Mouse (Mus musculus) cerebellum, adult 9-11 months (tissue): ENCODE measurements at regions not wholly inside any gene's neighbourhood (a gene's known extent, or its start where the extent isn't known, plus 50 kb on each side); places are given as distances from the start of the nearest gene placed in this dataset.

ENCODE experiments used
- DNase-seq: peaks from one replicate; pipeline ENCODE4 v3.0.0; 2022

- DNase-seq, result peak; percentile 25
These were observed 153.2 kb downstream of the Gm10260 start for GRCm38 (mm10) chr13:97607221-97607723.

GRCm38 (mm10) chr13:97604451-97604850 lies 156.0 kb downstream of the Gm10260 start:
- no peak for DNase-seq

DNA sequence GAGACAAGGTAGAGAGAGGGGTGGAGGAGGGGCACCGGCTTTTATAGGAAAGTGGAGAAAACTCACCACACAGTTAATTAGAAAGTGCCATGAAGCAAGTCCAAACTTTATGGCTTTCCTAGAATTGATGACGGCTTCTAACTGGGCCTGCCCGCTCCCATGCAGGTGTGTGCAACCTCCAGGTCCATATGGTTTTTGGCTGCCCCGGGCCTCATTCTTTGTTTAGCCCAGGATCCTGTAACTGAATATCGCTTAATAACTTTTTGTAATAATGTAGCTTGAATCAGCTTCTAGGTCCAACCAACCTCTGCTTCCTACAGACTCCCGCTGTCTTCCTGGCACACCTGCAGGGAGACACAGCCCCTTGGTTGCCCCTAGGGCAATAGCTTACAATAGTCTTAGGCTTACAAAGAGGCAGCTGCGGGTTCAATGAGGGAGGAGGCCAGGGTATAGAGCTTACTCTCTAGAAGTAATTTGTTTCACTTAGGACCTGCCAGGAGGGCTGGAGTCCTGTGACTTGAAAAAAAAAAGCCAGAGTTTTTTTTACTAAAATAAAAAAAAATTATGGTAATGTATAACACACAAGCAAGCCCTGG lies 159.2 kb downstream of the Gm10260 start:
- no peak for DNase-seq

GRCm38 (mm10) chr13:97600136-97600535 lies 160.3 kb downstream of the Gm10260 start:
- no peak for DNase-seq

GRCm38 (mm10) chr13:97598507-97599431 lies 161.7 kb downstream of the Gm10260 start:
- no peak for DNase-seq

DNA sequence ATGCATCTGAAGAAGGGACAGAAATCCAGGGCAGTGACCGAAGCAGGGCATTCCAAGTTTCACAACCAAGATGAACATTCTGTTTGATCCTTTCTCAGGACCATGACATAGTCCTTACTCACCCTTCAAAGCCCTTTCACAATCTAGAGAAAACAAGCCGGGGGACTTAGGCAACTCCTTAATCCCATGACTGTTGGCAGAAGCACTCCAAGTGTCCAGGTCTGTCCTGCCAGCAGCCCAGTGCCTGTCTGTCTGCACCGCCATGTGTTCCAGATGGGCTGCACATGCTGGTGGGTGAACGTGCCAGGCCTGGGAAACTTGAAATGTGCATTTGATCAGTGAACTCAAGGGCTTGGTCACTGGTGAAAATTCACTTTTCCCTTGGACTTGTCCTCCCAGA lies 165.6 kb downstream of the Gm10260 start:
- DNase-seq, result no peak

DNA sequence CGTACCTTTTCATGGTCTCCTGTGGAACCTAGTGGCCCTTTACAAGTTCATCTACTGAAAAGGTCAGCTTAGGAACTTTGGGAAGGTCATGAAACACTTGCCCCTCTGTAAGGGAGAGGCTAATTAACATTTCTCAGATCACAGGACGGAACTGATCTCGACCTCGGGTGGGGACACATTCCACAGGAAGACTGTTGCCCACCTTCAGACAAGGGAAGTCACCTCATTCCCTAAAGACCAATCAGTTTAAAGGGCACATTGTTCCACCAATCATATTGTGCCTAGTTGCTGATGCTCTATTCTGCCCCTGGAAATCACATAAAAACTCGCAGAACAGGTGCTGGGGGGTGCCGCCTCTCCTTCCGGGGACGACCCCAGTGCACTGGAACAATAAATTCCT lies 170.8 kb downstream of the Gm10260 start:
- no peak for DNase-seq

DNA sequence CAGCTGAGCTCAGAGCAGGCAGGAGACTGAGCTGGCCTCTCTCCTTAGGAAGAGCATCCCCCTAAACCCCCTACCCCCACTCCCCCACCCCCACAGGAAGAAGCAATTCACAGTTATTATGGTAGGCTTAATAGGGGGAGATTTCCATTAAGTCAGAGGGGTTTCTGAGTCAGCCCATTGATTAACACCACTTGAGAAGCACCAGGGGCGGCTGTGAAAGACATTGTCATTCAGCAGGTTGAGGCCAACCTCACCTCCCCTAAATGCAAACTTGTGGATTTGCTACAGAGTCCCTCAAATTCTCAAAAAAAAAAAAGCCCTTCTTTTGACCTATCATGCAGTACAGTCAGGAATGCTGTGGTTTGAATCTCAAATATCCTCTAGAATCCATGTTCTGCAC lies 172.3 kb downstream of the Gm10260 start:
- DNase-seq, result no peak

DNA sequence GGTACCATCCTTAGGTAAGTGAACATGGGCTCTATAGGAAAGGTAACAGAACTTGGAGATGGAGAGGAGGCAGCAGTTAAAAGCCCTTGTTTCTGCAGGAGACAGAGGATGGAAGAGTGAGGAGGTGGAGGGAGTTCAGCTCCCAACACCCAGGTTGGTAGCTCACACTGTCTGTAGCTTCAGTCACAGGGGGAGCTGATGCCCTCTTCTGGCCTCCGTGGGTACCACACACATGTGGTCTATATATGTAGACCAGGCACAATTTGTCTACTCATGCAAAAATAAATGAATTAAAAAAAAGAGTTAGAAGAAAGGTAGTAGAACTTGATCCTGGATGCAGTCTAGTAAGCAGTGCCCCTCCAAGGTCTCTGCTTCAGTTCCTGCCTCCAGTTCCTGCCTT lies 173.3 kb downstream of the Gm10260 start:
- DNase-seq, result no peak

DNA sequence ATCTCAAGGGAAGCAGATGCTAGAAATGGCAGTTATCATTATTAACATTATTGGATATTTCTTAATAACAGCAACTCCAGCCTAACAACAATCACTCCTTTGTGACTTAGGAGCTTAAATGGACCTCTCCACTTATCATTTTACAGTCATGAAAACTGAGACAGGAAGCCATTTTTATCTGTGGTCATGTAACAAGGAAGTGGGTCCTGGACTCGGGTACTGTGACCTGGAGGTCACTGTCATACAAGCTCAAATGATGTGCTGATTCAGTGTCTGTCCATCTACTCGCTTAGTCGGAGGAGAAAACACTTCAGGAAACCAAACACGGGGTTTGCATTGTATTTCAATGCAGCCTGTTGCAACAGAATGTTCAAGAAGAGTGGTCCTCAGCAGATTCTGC lies 176.4 kb downstream of the Gm10260 start:
- no peak for DNase-seq

GRCm38 (mm10) chr13:97581380-97581779 lies 179.1 kb downstream of the Gm10260 start:
- no peak for DNase-seq

- no peak for DNase-seq
These were observed 180.1 kb downstream of the Gm10260 start for GRCm38 (mm10) chr13:97580241-97580874.

- no peak for DNase-seq
These were observed 181.8 kb downstream of the Gm10260 start for GRCm38 (mm10) chr13:97578595-97578994.

GRCm38 (mm10) chr13:97577081-97577785 lies 183.2 kb downstream of the Gm10260 start:
- no peak for DNase-seq

DNA sequence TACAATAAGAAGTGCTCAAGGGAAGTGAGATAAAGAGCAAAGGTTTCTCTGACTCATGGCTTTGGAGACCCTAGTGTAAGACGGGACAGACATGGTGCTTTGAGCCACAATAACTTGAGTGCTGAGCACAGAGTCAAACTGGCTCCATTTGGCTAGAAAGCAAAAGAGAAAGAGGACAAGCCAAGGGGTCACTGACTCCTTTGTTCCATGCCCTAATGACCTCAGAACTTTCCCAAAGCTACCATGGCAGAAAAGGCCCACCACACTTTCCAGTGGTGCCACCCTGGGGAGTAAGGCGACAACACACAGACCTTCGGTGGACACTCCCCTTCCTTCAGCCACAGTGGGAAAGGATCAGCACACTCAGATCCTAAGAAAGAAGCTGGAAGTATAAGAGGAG lies 186.8 kb downstream of the Gm10260 start:
- DNase-seq, result no peak

GRCm38 (mm10) chr13:97572352-97572751 lies 188.1 kb downstream of the Gm10260 start:
- no peak for DNase-seq

DNA sequence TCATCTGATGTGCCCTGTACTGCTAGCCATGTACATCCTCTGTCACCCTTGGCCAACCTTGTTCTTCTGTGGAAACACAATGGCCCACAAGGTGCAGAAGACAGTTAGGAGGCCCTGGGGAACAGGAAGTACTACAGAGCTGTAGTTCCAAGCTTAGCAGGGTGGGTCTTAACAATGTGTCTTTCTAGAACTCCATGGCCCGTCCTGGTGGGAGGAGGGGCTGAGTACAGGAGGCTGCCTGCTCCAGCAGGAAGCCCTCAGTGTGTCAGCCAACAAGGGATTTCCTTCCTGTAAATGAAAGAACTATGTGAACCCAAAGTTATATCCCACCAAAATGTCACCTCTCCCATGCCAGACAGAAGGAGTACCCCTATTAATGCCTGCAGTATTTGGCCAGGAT lies 190.4 kb downstream of the Gm10260 start:
- no peak for DNase-seq

GRCm38 (mm10) chr13:97567632-97568031 lies 192.8 kb downstream of the Gm10260 start:
- no peak for DNase-seq

GRCm38 (mm10) chr13:97566071-97566470 lies 194.4 kb downstream of the Gm10260 start:
- DNase-seq, result no peak

DNA sequence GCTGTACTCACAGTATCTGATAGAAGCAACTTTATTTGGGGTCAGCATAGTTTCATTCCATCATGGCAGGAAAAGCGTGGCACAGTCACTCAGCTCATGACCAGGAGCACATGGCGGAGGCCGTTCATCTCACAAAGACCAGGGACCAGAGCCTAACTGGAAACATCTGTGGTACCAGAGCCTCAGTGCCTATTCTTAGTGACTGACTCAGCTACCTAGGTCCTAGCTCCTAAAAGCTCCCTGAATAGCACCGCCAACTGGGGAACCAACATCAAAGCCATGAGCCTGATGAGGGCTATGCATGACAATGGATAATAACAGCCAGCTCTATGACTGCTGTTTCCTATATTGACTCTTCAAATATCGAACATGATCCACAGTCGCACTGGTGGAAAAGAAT lies 198.2 kb downstream of the Gm10260 start:
- no peak for DNase-seq

- DNase-seq, result no peak
These were observed 199.6 kb downstream of the Gm10260 start for GRCm38 (mm10) chr13:97560789-97561188.

DNA sequence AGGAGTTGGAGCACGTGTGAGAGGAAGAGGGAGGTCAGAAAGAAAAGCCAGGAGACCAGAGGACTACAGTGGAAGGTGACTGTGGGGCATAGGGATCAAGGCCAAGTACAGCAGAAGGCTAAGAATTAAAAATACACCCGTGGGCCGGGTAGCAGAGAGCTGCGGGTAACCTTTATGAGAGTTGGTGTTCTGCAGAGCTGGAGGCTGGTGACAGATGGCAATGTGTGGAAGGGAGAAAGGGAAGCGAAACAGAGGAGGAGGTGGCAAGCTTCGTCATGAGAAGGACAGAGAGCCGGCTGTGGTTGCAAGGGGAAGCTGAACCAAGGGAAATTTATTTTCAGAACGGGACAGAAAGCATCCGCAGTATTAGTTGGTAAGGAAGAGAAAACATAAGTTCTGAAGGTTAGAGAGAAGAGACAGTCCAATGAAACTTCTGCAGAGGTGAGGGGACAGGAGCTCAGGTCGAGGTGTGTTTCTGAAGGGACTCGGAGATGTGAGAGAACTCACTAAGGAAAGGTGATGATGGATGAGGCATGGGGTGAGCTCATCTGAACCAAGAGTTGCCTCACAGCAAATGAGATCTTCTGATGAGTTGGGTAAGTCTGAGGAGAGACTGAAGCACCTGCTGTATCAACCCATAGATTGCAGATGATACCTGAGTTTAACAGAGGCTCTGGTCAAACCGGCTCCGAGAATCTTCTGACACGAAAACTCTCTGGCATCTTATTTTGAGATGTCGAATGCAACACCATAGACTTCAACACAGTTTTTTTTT lies 200.6 kb downstream of the Gm10260 start:
- peak; percentile 83 for DNase-seq
